Mouse (Mus musculus): ENCODE measurements around the gene Rps27a. TPM values are rescaled to one million over a fixed set of nuclear protein-coding genes. Genes with fewer than 3 reads are reported as not detected.

Gene Rps27a
- polyA plus RNA-seq (2015; fragmentation: Nextera tagmentation; extraction: Ambion mirVana): 908 and 951 TPM in 2 replicates

DNA sequence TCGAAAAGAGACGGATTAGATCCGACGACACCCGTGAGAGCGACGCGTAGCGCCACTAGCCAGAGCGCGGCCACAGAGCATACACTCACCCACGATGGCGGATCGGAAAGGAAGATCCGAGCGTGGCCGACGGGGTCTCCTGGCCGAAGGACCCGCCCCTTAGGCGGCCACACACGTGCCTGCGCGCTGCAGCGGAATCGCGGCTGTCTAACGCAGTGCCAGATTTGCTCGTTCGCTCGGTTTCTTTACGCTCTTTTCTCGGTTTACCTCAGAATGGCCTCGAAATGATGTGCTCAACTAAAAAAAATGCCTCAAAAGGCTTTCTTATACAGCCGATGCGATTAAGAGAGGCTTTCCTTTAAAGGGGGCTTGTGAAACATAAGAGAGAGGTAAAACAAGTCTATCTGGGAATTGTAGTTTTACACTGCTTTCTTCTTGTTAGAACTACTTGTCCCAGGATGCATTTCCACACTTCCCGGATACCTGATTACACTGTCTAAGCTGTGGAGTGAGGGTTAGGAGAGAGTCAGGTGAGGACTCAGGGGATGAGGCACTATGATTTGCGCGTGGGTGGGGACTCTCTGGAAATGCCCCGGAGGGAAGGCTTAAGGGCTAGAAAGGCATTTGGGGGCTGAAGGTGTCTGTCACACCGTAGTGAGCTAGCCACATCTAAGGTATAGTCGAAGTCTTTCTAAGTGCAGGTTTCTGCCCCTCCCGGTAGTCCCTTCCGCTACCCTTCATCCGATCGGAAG lies at the start of gene Rps27a, which contains the start of gene Clhc1:
Rps27a (minus strand) TSS at position 358 of the 752 bp plus-strand sequence.
Clhc1 (plus strand) TSS at position 199 of the 752 bp plus-strand sequence.
- Histone ChIP-seq H3K4me1 (ENCODE audit: insufficient read depth, low read length) (peaks cover 15% of the 10 kb centered on the region), H3K36me3 (ENCODE audit: insufficient read depth, low read length) (peaks cover 29% of the 10 kb centered on the region), H3K27me3 (ENCODE audit: insufficient read depth, low read length) (no peaks in the 10 kb centered on the region), H3K27ac (ENCODE audit: low read length) (peak within 1 kb of the TSS; percentile 84), H3K9me3 (ENCODE audit: low read length) (no peaks in the 10 kb centered on the region), H3K9ac (replicated peaks; ENCODE audit: low read length) (peak within 1 kb of the TSS; percentile 94), H3K4me2 (replicated peaks; ENCODE audit: low read depth, low read length) (peak within 1 kb of the TSS; percentile 72), H3K4me3 (ENCODE audit: low read length) (peak within 1 kb of the TSS; percentile 88)
- under 1% methylated on average over 46 of the region's 46 CpGs for WGBS
- ATAC-seq (ENCODE audit: low FRiP score, low TSS enrichment): peak; percentile 97

- no peak for ATAC-seq (ENCODE audit: low FRiP score, low TSS enrichment)
- no peaks in the 10 kb centered on the region for H3K27me3 ChIP-seq (ENCODE audit: insufficient read depth, low read length)
- no peaks in the 10 kb centered on the region for H3K9me3 ChIP-seq (ENCODE audit: low read length)
- H3K36me3 ChIP-seq (ENCODE audit: insufficient read depth, low read length): no peaks in the 10 kb centered on the region
- H3K4me2 ChIP-seq (replicated peaks; ENCODE audit: low read depth, low read length): no peak overlapping the region
- H3K9ac ChIP-seq (replicated peaks; ENCODE audit: low read length): no peak overlapping the region
- H3K27ac ChIP-seq (ENCODE audit: low read length): no peak overlapping the region
- no peaks in the 10 kb centered on the region for H3K4me1 ChIP-seq (ENCODE audit: insufficient read depth, low read length)
- no peak overlapping the region for H3K4me3 ChIP-seq (ENCODE audit: low read length)
Observed at GRCm38 (mm10) chr11:29597159-29597558, 49.2 kb upstream of the Rps27a start.

- H3K27ac ChIP-seq (ENCODE audit: low read length): no peak overlapping the region
- no peaks in the 10 kb centered on the region for H3K9me3 ChIP-seq (ENCODE audit: low read length)
- H3K4me1 ChIP-seq (ENCODE audit: insufficient read depth, low read length): no peaks in the 10 kb centered on the region
- H3K9ac ChIP-seq (replicated peaks; ENCODE audit: low read length): no peak overlapping the region
- no peaks in the 10 kb centered on the region for H3K27me3 ChIP-seq (ENCODE audit: insufficient read depth, low read length)
- no peaks in the 10 kb centered on the region for H3K36me3 ChIP-seq (ENCODE audit: insufficient read depth, low read length)
- no peak for ATAC-seq (ENCODE audit: low FRiP score, low TSS enrichment)
- no peak overlapping the region for H3K4me3 ChIP-seq (ENCODE audit: low read length)
- no peak overlapping the region for H3K4me2 ChIP-seq (replicated peaks; ENCODE audit: low read depth, low read length)
Observed at GRCm38 (mm10) chr11:29595217-29595616, 47.3 kb upstream of the Rps27a start.

GRCm38 (mm10) chr11:29579610-29580009 lies 31.7 kb upstream of the Rps27a start:
- Histone ChIP-seq H3K9me3 (ENCODE audit: low read length) (0 out of 2 replicates have a peak, but pooled peaks cover 3% of the 10 kb centered on the region), H3K4me2 (replicated peaks; ENCODE audit: low read depth, low read length) (no peak overlapping the region)
- ATAC-seq (ENCODE audit: low FRiP score, low TSS enrichment): no peak

GRCm38 (mm10) chr11:29572656-29573055 lies 24.7 kb upstream of the Rps27a start:
- Histone ChIP-seq H3K4me1 (ENCODE audit: insufficient read depth, low read length) (no peaks in the 10 kb centered on the region), H3K27ac (ENCODE audit: low read length) (no peak overlapping the region), H3K27me3 (ENCODE audit: insufficient read depth, low read length) (no peaks in the 10 kb centered on the region), H3K4me3 (ENCODE audit: low read length) (no peak overlapping the region), H3K36me3 (ENCODE audit: insufficient read depth, low read length) (no peaks in the 10 kb centered on the region), H3K9me3 (ENCODE audit: low read length) (no peaks in the 10 kb centered on the region), H3K9ac (replicated peaks; ENCODE audit: low read length) (no peak overlapping the region), H3K4me2 (replicated peaks; ENCODE audit: low read depth, low read length) (no peak overlapping the region)
- no peak for ATAC-seq (ENCODE audit: low FRiP score, low TSS enrichment)
- WGBS: 76% methylated on average over 2 of the region's 2 CpGs

More at GRCm38 (mm10) chr11:29579610-29580009, 31.7 kb upstream of the Rps27a start:
- Histone ChIP-seq H3K36me3 (ENCODE audit: insufficient read depth, low read length) (no peaks in the 10 kb centered on the region), H3K4me3 (ENCODE audit: low read length) (no peak overlapping the region), H3K9ac (replicated peaks; ENCODE audit: low read length) (no peak overlapping the region), H3K27me3 (ENCODE audit: insufficient read depth, low read length) (no peaks in the 10 kb centered on the region), H3K4me1 (ENCODE audit: insufficient read depth, low read length) (no peaks in the 10 kb centered on the region), H3K27ac (ENCODE audit: low read length) (no peak overlapping the region)

GRCm38 (mm10) chr11:29571536-29571935 lies 23.6 kb upstream of the Rps27a start:
- Histone ChIP-seq H3K4me2 (replicated peaks; ENCODE audit: low read depth, low read length) (no peak overlapping the region), H3K9ac (replicated peaks; ENCODE audit: low read length) (no peak overlapping the region), H3K4me1 (ENCODE audit: insufficient read depth, low read length) (no peaks in the 10 kb centered on the region), H3K36me3 (ENCODE audit: insufficient read depth, low read length) (no peaks in the 10 kb centered on the region), H3K4me3 (ENCODE audit: low read length) (no peak overlapping the region), H3K9me3 (ENCODE audit: low read length) (no peaks in the 10 kb centered on the region), H3K27ac (ENCODE audit: low read length) (no peak overlapping the region), H3K27me3 (ENCODE audit: insufficient read depth, low read length) (no peaks in the 10 kb centered on the region)
- ATAC-seq (ENCODE audit: low FRiP score, low TSS enrichment): no peak
- WGBS: 70% methylated on average over 3 of the region's 3 CpGs

DNA sequence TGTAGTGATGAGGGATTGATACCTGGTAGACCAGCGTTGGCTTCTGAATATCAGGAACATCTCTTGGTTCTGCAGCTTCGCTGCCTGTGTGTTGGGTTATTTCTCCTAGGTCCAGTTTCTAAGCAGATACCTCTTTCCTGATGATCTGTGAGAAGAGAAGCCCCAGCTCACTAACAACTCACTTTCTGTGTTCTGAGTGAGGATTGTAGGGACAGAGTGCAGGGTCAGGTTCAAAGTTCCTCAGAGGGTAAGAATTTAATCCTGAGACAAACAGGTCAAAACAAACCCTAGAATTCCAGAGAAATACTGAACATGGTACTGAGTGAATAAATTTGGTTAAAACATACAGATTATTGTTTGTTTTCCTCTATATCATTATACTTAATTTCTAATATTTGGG lies 15.5 kb upstream of the Rps27a start:
- 85% methylated on average over 2 of the region's 2 CpGs for WGBS

GRCm38 (mm10) chr11:29560990-29561389 lies 13.1 kb upstream of the Rps27a start:
- H3K4me1 ChIP-seq (ENCODE audit: insufficient read depth, low read length): no peaks in the 10 kb centered on the region
- WGBS: 88% methylated on average over 3 of the region's 3 CpGs
- no peak overlapping the region for H3K4me3 ChIP-seq (ENCODE audit: low read length)
- no peak overlapping the region for H3K27ac ChIP-seq (ENCODE audit: low read length)
- H3K36me3 ChIP-seq (ENCODE audit: insufficient read depth, low read length): no peaks in the 10 kb centered on the region
- no peaks in the 10 kb centered on the region for H3K27me3 ChIP-seq (ENCODE audit: insufficient read depth, low read length)
- no peak for ATAC-seq (ENCODE audit: low FRiP score, low TSS enrichment)
- H3K4me2 ChIP-seq (replicated peaks; ENCODE audit: low read depth, low read length): no peak overlapping the region
- no peak overlapping the region for H3K9ac ChIP-seq (replicated peaks; ENCODE audit: low read length)
- no peaks in the 10 kb centered on the region for H3K9me3 ChIP-seq (ENCODE audit: low read length)

More for the DNA sequence above, 15.5 kb upstream of the Rps27a start:
- H3K4me2 ChIP-seq (replicated peaks; ENCODE audit: low read depth, low read length): no peak overlapping the region
- no peak for ATAC-seq (ENCODE audit: low FRiP score, low TSS enrichment)
- H3K36me3 ChIP-seq (ENCODE audit: insufficient read depth, low read length): no peaks in the 10 kb centered on the region
- H3K9me3 ChIP-seq (ENCODE audit: low read length): no peaks in the 10 kb centered on the region
- no peaks in the 10 kb centered on the region for H3K27me3 ChIP-seq (ENCODE audit: insufficient read depth, low read length)
- H3K9ac ChIP-seq (replicated peaks; ENCODE audit: low read length): no peak overlapping the region
- no peak overlapping the region for H3K4me3 ChIP-seq (ENCODE audit: low read length)
- no peak overlapping the region for H3K27ac ChIP-seq (ENCODE audit: low read length)
- H3K4me1 ChIP-seq (ENCODE audit: insufficient read depth, low read length): no peaks in the 10 kb centered on the region

DNA sequence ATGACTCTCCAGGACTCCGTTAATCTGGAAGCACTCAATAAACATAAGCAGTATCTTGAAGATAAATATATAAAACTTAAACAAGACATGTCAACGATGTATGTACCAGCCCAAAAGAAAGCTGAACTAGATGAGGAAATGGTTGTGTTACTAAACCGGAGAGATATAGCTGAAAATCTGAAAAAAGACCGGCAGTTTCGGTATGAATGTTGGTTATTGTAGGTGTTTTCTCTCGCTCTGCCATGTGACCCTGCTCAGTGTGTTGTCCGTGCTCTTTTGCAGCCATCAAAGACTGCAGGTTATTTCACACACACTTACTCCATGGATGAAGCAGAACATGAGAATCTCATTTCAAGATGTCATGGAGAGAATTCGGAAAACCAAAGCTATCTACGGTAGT lies 12.5 kb upstream of the Rps27a start:
- no peaks in the 10 kb centered on the region for H3K27me3 ChIP-seq (ENCODE audit: insufficient read depth, low read length)
- WGBS: 89% methylated on average over 9 of the region's 9 CpGs
- H3K4me2 ChIP-seq (replicated peaks; ENCODE audit: low read depth, low read length): no peak overlapping the region

GRCm38 (mm10) chr11:29549425-29549778 lies 1.5 kb upstream of the Rps27a start:
- Histone ChIP-seq H3K27me3 (ENCODE audit: insufficient read depth, low read length) (no peaks in the 10 kb centered on the region), H3K27ac (ENCODE audit: low read length) (no peak overlapping the region), H3K4me3 (ENCODE audit: low read length) (no peak overlapping the region), H3K9me3 (ENCODE audit: low read length) (no peaks in the 10 kb centered on the region), H3K4me2 (replicated peaks; ENCODE audit: low read depth, low read length) (no peak overlapping the region), H3K36me3 (ENCODE audit: insufficient read depth, low read length) (peaks cover 19% of the 10 kb centered on the region), H3K4me1 (ENCODE audit: insufficient read depth, low read length) (peaks cover 15% of the 10 kb centered on the region), H3K9ac (replicated peaks; ENCODE audit: low read length) (no peak overlapping the region)
- ATAC-seq (ENCODE audit: low FRiP score, low TSS enrichment): no peak
- WGBS: 84% methylated on average over 1 of the region's 1 CpGs

More for the DNA sequence above, 12.5 kb upstream of the Rps27a start:
- H3K36me3 ChIP-seq (ENCODE audit: insufficient read depth, low read length): no peaks in the 10 kb centered on the region
- no peaks in the 10 kb centered on the region for H3K9me3 ChIP-seq (ENCODE audit: low read length)
- no peak overlapping the region for H3K9ac ChIP-seq (replicated peaks; ENCODE audit: low read length)
- H3K27ac ChIP-seq (ENCODE audit: low read length): no peak overlapping the region
- no peak overlapping the region for H3K4me3 ChIP-seq (ENCODE audit: low read length)
- no peak for ATAC-seq (ENCODE audit: low FRiP score, low TSS enrichment)
- no peaks in the 10 kb centered on the region for H3K4me1 ChIP-seq (ENCODE audit: insufficient read depth, low read length)

All from kidney, embryonic 16.5 days (tissue).